Mouse (Mus musculus): Measurements from ENCODE around the gene Itga4.

GRCm38 (mm10) chr2:79309454-79310118 lies 54.4 kb downstream of the Itga4 start:
- TF ChIP-seq CTCF (IDR thresholded peaks at IDR 0.05; ENCODE audit: low read depth): no peak
- TF ChIP-seq EP300 (IDR thresholded peaks at IDR 0.05; ENCODE audit: low read depth): no peak
